Mouse (Mus musculus): ENCODE measurements around the gene Krt23.

- TF ChIP-seq CTCF (IDR thresholded peaks at IDR 0.05; ENCODE audit: low read depth) (peak; percentile 7; the same call in 1 of the 2 replicates), EP300 (optimal IDR thresholded peaks at IDR 0.05) (no peak)
Measured at GRCm38 (mm10) chr11:99458887-99459286, 34.0 kb downstream of the Krt23 start.
